Mouse (Mus musculus): ENCODE results near the gene Klrg1.
A peak's percentile ranks its signal among the peaks of the same experiment; 100 is the strongest.

The Klrg1 gene

DNA sequence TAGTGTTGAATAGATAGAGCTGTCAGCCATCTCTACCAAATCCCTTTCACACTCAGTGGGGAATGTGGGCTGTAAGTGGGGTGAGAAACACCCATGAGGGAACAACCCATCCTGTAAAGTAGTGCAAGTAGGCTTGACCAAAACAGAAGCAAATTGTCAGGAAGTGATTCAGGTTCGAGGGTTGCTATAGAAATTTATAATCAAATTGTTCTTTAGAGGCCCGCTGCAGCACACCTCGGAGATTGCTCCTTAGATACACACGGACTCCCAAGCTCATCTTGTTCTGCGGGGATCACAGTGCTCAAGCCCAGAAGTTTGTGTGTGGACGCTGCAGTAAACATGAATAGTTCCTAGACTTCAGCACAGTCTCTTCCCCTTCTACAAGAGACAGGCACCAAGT is at the start of gene Klrg1:
Gene Klrg1, minus strand, starts transcription at position 101 of the 400 bp plus-strand sequence.
- DNase-seq (ENCODE audit: extremely low spot score, low spot score), result no peak

DNA sequence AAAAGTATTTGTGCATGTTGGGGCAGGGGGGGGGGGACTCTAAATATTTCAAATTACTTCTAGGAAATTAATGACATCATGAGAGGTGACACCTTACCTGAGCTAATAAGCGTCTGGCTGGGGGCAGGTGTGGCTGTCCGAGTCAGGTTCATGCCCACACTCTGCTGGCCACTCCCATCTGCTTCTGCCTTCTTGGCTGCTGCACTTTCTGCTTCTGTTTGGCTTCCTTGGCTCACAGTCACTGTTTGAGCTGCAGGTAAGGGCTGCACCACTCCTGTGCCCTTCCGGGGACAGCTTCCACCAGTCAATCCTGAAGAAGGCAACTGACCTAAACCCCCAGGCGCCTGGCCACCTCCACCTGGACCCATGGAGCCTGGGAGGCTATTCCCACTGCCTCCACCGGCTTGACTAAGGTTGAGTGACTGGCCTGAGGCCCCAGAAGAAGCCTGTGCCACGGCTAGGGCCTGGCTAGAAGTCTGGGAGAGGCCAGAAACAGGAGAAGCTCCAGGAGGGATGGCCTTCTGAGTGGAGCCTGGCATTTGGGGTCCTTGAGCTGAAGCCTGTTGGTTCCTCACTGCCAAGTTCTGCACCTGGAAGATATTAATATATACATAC is 42.8 kb upstream of the Klrg1 start:
- DNase-seq (ENCODE audit: extremely low spot score, low spot score), result no peak

DNA sequence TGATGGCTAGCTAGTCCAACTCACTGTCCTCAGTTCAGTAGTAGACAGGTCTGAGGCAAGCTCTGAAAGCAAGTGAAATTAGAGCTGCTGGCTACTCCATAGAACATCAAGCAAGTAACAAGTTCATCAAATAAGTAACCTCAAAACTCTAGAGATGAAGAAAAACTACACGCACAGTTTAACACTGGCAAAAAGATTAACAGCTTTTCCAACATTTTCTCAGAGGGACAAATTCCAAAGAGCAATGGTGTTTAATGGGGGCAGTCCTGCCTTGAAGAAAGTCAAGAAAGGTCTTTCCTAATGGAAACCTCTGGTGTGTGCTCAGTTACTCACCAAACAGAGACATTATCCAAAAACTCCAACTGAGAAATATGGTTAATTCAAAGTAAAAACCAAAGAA is 36.0 kb upstream of the Klrg1 start:
- no peak for DNase-seq (ENCODE audit: extremely low spot score, low spot score)

DNA sequence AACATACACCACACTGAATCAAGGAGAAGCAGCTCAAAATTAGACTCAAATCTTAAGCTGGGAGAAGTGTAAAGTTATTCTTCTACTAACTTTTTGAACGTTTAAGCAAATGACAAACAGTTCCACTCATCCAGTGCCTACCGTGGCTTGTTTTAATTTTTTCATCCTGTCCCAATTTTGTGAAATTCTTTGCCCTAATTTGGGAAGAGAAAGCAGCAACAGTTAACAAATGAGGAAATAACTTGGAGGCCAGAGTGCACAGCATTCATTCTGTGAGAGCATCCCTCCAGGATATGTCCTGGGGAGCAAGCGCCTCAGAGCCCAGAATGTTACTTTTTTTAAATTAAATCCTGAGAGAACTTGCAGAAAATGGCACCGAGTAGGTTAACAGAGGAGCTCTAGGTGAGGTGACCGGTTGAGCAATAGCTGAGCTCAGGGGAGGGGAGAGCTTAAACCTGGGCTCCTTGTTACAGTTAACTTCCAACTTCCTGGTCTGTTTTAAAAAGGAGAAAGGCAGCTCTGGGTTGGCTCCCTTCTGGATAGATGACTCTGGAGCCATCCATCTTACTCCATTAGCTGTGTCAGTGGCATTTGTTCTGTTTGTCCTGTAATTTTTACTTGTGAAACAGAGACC is 27.6 kb upstream of the Klrg1 start:
- no peak for DNase-seq (ENCODE audit: extremely low spot score, low spot score)

DNA sequence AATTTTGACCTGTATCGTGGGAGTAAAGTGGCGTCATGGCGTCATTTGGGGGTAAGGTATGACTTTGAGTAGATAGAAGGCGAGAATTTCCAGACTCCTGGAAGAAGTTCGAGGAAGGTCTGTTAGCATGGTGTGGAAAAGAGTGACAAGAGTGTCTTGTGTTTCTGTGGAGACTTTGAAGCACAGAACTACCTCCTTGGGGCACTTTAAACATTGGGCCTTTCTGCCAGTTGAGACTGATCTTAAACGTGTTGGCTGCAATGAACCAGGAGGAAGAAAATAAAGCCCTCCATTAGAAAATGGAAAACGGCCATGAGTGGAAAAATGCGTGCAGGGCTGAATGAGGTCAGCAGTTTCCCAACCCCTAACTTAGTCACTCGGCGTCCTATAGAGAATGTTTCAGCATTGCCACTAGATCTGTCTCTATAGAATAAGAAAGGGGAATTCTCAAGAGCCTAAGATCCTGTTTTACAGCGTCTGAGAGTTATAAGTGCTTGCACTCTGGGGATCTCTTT is 26.8 kb upstream of the Klrg1 start:
- no peak for DNase-seq (ENCODE audit: extremely low spot score, low spot score)

DNA sequence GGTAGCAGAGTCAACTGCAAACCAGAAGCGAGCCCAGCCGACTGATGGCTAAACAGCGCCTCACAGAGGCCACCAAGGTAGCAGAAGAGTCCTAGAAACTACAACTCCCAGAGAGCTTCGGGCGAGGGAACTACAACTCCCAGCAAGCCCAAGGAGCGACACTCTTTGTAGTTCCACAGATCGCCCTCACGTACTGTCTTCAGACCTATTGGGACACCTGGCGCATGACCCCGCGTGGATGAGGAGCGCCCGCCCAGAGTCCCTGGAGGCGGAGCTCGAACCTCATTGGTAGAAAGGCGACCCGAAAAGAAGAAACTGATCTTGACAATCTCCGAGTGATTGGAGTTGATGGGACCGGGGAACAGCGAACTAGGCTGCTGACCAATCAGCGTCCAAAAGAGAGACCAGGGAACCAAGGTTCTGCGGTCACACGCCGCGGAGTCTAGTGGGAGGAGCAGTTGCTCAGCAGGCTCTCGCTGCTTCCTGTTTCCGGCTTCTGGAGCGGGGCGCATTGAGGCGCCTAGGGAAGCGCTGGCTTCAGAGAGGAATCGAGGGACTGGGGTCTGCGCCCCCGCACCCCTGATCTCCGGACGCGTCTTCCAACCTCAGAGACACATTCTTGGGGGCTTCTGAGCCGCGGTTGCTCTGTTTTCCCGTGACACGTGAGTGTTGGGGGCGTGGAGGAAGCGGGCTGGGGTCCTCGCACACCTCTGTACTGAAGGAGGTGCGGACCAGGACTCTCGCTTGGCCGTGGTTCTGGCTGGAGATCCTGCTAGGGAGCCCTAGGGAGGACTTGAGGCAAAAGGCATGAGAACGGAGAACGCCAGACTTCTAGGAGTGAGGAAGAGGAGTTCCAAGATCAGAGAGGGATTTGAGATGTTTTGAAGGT is 26.1 kb upstream of the Klrg1 start, which contains the start of gene M6pr:
Gene M6pr, plus strand, starts transcription at position 216 of the 889 bp plus-strand sequence.
- DNase-seq (ENCODE audit: extremely low spot score, low spot score), result peak; percentile 92

DNA sequence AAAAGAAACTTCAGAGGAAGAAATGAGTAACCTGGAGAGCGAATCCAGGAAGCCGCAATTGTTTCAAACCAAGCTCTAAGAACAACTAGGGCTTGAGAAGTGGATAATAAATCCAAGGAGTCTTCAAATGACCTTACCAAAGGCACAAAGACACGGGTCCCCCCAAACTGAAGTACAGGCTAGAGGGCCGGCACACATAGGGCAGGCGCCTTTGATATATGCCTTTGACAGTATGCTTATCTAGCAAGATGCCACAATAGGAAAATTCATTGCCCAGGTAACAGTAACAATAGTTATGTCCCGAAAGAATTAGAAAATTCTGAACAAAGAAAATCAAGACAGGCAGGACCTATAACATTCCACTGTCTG is 25.4 kb upstream of the Klrg1 start:
- no peak for DNase-seq (ENCODE audit: extremely low spot score, low spot score)

DNA sequence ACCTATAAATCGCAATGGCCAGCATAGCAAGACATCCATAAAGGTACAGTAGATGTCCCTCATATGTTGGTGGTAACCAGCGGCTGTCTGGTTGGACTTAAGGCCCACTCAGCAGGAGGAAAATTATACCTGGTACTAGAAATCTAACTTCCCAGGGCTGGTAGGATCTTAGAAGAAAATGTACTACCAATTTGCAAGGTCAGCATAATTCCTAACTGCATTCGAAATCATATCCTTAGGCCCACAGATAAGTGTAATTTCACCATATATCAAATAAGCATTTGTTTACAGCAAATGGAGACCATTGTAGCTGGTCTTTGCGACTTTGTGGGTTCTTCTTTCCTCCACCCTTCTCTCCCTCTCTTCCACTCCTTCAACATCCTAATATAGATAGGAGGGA is 24.0 kb upstream of the Klrg1 start:
- DNase-seq (ENCODE audit: extremely low spot score, low spot score), result no peak

DNA sequence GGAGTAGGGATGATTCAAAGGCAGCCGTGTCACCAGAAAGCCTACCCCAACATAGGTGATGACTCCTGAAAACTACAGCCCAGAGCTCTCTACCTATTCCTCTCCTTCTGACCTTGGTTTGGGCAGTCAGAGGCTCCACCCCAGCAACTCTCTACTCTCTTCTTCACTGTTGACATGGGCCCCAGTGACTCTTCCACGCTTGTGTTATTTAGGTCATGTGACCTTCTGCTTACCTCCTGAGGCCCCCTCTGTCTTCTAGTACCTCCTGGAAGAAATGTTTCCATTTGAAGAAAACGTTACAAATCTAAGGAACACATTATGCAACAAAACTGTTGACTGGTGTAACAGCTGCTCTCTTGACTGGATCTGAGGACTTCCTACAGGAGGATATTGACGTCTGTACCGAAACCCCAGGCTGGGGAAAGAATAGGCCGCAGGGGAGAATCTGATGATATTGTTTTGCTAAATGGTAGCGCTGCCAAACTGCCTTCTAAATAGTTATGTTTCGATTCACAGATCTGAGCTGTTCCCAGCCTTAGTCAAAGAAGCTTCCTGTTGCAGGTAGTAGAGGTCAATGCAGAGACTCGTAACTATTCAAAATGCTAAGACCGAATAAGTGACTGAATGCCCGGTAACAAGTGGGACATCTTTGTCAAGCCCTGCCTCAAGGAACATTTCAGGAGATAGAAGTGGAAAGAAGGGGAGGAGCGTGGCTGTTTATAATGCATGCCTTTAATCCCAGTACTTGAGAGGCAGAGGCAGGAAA is 22.3 kb upstream of the Klrg1 start:
- no peak for DNase-seq (ENCODE audit: extremely low spot score, low spot score)

DNA sequence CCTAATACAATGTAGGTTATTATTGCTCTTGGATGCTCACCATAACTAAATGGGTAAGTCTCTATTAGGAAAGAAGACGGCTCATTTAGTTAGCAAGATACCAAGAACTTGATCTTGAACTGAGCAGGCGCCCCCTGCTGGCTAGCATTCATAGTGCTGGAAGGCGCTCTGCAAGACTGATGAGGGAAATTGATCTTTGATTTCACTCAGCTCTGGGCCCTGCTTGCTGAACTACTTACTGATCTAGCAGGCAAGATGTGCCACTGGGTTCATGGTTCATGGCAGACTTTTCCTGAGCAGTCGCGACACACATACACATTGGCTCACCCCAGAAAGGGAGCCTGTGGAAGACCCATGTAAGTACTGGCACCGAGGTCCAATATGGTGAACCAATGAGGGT is 21.7 kb upstream of the Klrg1 start:
- DNase-seq (ENCODE audit: extremely low spot score, low spot score), result peak; percentile 82

DNA sequence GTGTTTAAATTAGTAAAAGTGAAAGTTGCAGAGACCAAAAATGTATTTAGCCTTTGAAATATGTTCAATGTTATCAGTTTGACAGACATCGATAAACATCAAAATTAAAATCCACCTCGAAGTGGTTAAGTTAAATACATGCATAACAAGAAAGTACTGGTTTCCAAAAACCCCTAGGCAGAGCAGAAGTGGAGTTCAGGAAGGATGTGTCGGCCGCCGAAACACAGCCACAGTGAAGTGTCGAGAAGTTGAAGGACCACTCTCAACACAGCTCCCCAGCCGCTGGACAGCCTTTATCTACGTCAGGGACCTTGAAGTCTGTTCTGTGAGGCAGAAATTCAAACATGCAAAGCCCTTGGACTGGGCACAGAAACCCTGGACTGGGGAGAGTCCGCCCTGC is 20.8 kb upstream of the Klrg1 start:
- DNase-seq (ENCODE audit: extremely low spot score, low spot score), result no peak

DNA sequence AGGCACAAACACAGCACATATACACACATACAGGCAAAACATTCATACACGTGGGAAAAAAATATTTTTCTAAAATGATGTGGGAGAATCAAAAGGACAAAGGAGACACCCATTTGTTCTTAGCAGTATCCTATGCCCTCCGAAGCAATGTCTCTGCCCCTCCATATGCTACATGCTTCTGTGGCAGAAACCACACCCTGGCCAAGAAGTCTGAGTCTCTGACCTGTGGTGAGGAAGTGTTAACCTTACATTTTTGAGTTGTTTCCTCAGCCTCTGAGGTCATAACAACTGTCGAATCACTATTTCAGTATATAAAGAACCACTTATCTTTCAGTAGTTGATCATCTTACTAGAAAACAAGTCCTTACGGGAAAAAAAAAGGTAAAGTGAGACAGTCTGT is 20.0 kb upstream of the Klrg1 start:
- no peak for DNase-seq (ENCODE audit: extremely low spot score, low spot score)

DNA sequence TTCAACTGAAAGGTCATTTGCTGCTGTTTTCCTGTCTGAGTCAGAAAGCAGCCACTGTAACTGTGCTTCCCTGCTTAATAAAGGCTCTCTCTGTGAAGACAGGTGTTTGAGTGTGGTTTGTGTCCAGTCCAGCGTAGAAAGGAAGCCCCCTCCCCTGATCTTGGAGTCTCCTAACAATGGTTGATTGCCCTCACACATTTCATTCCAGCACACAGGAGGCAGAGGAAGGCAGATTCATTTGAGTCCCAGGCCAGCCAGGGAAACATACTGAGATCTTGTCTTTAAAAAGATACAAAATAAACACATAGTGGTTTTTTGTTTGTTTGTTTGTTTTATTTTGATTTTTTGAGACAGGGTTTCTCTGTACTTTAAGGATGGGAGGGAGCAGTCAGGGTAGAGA is 19.4 kb upstream of the Klrg1 start:
- no peak for DNase-seq (ENCODE audit: extremely low spot score, low spot score)

DNA sequence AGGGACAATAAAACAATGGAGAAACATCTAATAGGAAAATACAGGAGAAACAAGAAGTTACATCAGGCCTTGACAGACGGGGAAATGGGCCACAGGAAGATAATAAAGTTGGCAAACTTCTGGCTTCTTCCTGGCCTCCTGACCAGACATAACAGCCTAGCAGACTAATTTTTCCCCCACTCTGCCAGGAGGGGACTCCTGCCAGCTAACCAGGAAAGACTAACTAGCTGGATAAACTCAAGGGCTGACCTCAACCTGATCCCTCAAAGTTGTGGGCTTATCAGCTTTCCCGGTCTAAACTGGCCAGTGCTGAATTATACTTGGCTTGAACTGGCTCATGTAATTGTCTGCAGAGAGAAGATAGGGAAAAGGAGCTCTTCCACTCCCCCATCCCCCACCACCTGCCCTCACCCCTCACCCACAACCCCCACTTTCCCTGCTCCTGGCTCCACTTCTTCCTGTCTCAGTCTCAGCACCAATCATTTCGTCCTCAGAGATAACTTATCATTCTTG is 17.0 kb upstream of the Klrg1 start:
- DNase-seq (ENCODE audit: extremely low spot score, low spot score), result no peak

DNA sequence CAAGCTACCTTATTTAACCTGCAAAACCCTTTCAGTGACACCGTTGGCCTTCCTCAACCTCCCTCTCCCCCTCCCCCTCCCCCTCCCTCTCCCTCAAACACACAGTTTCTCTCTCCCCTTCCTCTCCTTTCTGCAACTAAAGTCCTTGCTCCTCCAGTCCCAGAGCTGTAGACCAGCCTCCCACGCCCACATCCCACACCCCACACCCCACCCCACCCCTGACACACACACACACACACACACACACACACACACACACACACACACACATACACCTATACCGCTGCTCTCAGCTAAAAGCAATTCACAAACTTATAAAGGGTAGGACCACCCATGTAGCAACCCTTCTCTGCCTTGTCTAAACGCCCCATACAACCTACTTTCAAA is 15.5 kb upstream of the Klrg1 start:
- DNase-seq (ENCODE audit: extremely low spot score, low spot score), result no peak

DNA sequence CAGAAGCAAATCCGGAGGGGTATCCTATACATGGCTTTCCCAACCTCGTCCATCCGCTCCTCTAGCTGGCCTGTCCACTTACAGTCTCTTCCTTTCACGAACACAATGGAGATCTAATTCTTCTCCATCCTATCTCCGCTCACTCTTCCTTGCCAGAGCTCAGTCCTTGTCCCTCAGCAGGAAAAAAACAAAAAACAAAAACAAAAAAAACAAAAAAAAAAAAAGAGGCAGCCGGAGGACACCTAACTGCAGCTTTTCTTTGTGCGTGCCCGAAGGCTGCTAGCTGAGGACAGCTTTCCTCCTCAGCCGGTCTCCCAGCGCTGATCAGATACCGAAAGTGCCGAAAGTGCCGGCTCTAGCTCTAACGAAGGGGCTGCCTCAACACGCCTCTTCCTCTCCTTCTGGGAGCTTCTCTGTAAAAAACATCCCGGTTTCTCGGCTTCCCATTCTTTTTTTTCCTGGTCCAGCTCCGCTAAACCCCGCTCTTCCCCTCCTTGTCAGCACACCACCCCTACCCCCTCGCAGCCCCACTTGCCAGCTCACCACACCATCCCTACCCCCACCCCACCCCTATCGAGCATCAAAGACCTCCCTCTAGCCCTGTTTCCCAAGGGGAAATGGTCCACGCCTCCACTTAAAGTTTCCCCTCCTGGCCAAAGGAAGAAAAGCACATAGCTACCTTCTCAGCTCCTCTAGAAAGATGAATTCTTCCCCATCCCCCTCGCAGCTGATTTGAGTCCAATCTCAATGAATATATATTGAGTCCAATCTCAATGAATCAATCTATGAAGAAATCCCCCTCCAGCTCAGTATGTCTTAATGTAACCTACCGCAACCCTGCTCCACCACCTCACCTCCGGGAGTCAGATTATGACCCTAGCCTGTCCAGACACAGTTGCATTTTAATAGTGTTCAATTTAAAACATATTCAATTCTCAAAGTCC is 14.9 kb upstream of the Klrg1 start:
- DNase-seq (ENCODE audit: extremely low spot score, low spot score), result peak; percentile 54

DNA sequence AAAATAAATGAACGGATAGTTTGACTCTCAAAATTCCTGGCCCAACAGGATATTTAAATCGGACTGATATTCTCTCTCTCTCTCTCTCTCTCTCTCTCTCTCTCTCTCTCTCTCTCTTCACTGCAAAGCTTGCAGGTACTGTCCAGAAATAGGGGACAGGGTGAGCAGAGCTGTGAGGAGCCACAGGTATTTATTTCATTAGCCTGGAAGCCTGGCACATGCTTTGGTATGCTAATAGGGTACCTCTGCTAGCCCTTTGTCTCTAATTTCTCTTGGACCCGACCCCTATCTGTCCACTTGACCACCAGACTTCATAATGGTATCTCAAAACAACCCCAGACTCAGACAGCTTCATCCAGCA is 14.2 kb upstream of the Klrg1 start:
- no peak for DNase-seq (ENCODE audit: extremely low spot score, low spot score)

DNA sequence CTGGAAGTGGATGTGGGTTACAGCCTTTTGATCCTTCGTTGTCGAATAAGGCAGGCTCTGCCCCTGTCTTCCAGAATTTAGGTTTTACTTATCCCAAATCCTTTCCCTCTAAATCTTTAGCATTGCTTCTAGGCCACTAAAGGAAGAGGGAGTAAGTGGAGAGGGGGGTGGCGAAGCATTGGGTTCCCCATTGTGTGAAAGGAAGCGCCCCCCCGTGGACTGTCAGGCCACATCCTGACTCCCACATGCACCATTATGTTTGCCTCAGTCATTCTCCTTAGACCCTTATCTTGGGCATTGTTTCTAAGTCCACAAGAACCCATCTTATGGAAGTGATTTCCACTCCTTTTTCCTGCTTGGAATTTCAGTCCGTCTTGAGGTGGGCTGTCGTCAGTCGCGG is 12.6 kb upstream of the Klrg1 start:
- no peak for DNase-seq (ENCODE audit: extremely low spot score, low spot score)

DNA sequence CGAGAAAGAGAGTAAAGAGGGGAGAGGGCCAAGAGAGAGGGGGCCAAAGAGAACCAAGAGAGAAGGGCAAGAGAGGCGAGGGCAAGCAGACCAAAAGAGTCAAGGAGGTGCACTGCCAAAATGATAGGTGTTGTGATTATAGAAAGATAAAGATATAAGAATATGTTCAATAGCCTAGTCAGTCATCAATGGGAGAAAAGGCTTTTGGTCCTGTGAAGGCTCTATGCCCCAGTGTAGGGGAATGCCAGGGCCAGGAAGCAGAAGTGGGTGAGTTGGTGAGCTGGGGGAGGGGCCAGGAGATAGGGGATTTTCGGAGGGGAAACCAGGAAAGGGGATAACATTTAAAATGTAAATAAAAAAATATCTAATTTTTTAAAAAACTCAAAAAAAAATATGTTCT is 11.6 kb upstream of the Klrg1 start:
- DNase-seq (ENCODE audit: extremely low spot score, low spot score), result no peak

DNA sequence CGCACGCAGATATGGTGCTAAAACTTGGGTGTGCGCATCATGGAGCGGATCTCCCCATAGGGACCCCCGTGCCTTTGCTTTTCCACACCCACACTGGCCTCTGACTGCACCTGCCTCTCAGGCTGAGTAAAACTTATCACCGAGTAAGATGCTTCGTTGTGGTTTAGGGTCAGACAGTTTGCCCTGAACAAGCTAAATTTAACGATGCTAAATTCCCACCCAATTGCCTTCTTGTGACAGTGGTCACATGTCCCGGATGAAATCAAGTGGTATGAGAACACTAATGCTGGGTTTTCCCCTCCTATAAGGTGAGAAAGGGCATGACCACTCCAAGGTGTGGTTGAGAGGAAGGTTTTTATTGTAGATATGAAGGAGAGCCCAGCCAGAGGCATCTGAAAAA is 11.1 kb upstream of the Klrg1 start:
- no peak for DNase-seq (ENCODE audit: extremely low spot score, low spot score)

Measured in neural tube, embryonic 10.5 days (tissue).